Mouse (Mus musculus) CH12.LX (cell line): ENCODE results near the gene Ppm1n. TPM values are rescaled to one million over a fixed set of nuclear protein-coding genes. Genes with fewer than 3 reads are reported as not detected.

Experiments used
- DNase-seq: peaks from one replicate; pipeline ENCODE4 v3.0.0-alpha.2; 2013; ENCODE audit errors: extremely low read depth
- H3K27ac ChIP-seq: 2 replicates; pipeline ENCODE4 v1.5.1; 2012; ENCODE audit warnings: low read depth, mild to moderate bottlenecking, control low read depth, moderate library complexity; ENCODE audit not compliant: insufficient read depth
- H3K27me3 ChIP-seq: replicated peaks from 2 replicates; pipeline ENCODE3; 2012; ENCODE audit warnings: inconsistent platforms
- H3K36me3 ChIP-seq, 2 experiments: replicated peaks in 1 of 2; 2 replicates each; pipeline versions ENCODE3 to v1.6.1; 2012; ENCODE audit warnings: inconsistent platforms in 1 of 2, low read length in 1 of 2, mild to moderate bottlenecking in 1 of 2, mixed read lengths in 1 of 2, moderate library complexity in 1 of 2; ENCODE audit not compliant: control insufficient read depth in 1 of 2, insufficient read depth in 1 of 2
- H3K4me1 ChIP-seq, 2 experiments: 2 replicates each; pipeline ENCODE4 v1.6.1; 2012; ENCODE audit warnings: inconsistent platforms in 1 of 2, moderate library complexity in 1 of 2; ENCODE audit not compliant: insufficient read depth in 2 of 2, control insufficient read depth in 1 of 2
- H3K4me2 ChIP-seq: 2 replicates; pipeline ENCODE4 v1.6.1; 2012; ENCODE audit warnings: low read depth, mild to moderate bottlenecking, control low read depth; ENCODE audit not compliant: poor library complexity, insufficient read depth, severe bottlenecking
- H3K4me3 ChIP-seq, 3 experiments: fragments of 150-350 bp in 1 of 3; sonication (generic) in 1 of 3; replicated peaks in 1 of 3; 2 replicates each; pipeline versions ENCODE3 to v1.5.1; 2011 to 2012; ENCODE audit warnings: low read depth in 2 of 3, low read length in 2 of 3, mild to moderate bottlenecking in 2 of 3, moderate library complexity in 2 of 3, control low read depth in 1 of 3, improper control_type of control experiment in 1 of 3, inconsistent platforms in 1 of 3, mixed read lengths in 1 of 3; ENCODE audit not compliant: poor library complexity in 1 of 3
- H3K79me2 ChIP-seq: replicated peaks from 2 replicates; pipeline ENCODE4 v1.6.1; 2012; ENCODE audit warnings: mild to moderate bottlenecking, moderate library complexity; ENCODE audit not compliant: control insufficient read depth, poor library complexity, insufficient read depth, severe bottlenecking; ENCODE audit errors: extremely low read depth
- H3K9ac ChIP-seq: 2 replicates; pipeline ENCODE4 v1.6.1; 2012; ENCODE audit warnings: low read depth, mild to moderate bottlenecking, control low read depth, moderate library complexity; ENCODE audit not compliant: insufficient read depth
- H3K9me3 ChIP-seq: replicated peaks from 2 replicates; pipeline ENCODE3; 2012; ENCODE audit warnings: low read length, inconsistent platforms, mixed read lengths
- BHLHE40 ChIP-seq: IDR thresholded peaks from 2 replicates; pipeline ENCODE4 v1.6.1; 2011; ENCODE audit warnings: mild to moderate bottlenecking, low read depth, low read length, improper control_type of control experiment
- EP300 ChIP-seq: IDR thresholded peaks from 2 replicates; pipeline ENCODE4 v1.6.1; 2011; ENCODE audit warnings: low read length, improper control_type of control experiment
- JUN ChIP-seq: IDR thresholded peaks from 2 replicates; pipeline ENCODE4 v1.6.1; 2011; ENCODE audit warnings: low read depth, mild to moderate bottlenecking, low read length, improper control_type of control experiment, moderate library complexity; ENCODE audit not compliant: insufficient read depth
- JUND ChIP-seq: conservative IDR thresholded peaks from 2 replicates; pipeline ENCODE4 v1.6.1; 2011; ENCODE audit warnings: low read depth, low read length, improper control_type of control experiment
- KAT2A ChIP-seq: IDR thresholded peaks from 2 replicates; pipeline ENCODE4 v1.6.1; 2012; ENCODE audit warnings: low read length, improper control_type of control experiment, inconsistent platforms; ENCODE audit not compliant: insufficient replicate concordance
- MAFK ChIP-seq: IDR thresholded peaks from 2 replicates; pipeline ENCODE4 v1.6.1; 2011; ENCODE audit warnings: low read length, improper control_type of control experiment; ENCODE audit not compliant: insufficient replicate concordance
- MAX ChIP-seq: IDR thresholded peaks from 2 replicates; pipeline ENCODE4 v1.6.1; 2011; ENCODE audit warnings: low read length, improper control_type of control experiment
- MAZ ChIP-seq: IDR thresholded peaks from 2 replicates; pipeline ENCODE4 v1.6.1; 2012; ENCODE audit warnings: low read depth, mild to moderate bottlenecking, inconsistent platforms, low read length, improper control_type of control experiment, moderate library complexity
- MEF2A ChIP-seq: IDR thresholded peaks from 2 replicates; pipeline ENCODE4 v1.6.1; 2014; ENCODE audit warnings: low read depth, mild to moderate bottlenecking, inconsistent platforms, low read length, improper control_type of control experiment, borderline replicate concordance
- MXI1 ChIP-seq: IDR thresholded peaks from 2 replicates; pipeline ENCODE4 v1.6.1; 2011; ENCODE audit warnings: mild to moderate bottlenecking, low read depth, low read length, improper control_type of control experiment
- MYC ChIP-seq: IDR thresholded peaks from 2 replicates; pipeline ENCODE4 v1.6.1; 2011; ENCODE audit warnings: low read depth, mild to moderate bottlenecking, improper control_type of control experiment, low read length
- NELFE ChIP-seq: IDR thresholded peaks from 2 replicates; pipeline ENCODE4 v1.6.1; 2011; ENCODE audit warnings: low read depth, low read length, improper control_type of control experiment
- PAX5 ChIP-seq: IDR thresholded peaks from 2 replicates; pipeline ENCODE4 v1.6.1; 2012; ENCODE audit warnings: low read length, inconsistent platforms, mixed read lengths
- RAD21 ChIP-seq: IDR thresholded peaks from 2 replicates; pipeline ENCODE4 v1.6.1; 2011; ENCODE audit warnings: low read depth, mild to moderate bottlenecking, low read length, improper control_type of control experiment, moderate library complexity
- SIN3A ChIP-seq: IDR thresholded peaks from 2 replicates; pipeline ENCODE4 v1.6.1; 2012; ENCODE audit warnings: low read length, improper control_type of control experiment, inconsistent platforms
- TCF12 ChIP-seq: IDR thresholded peaks from 2 replicates; pipeline ENCODE4 v1.6.1; 2014; ENCODE audit warnings: low read depth, mild to moderate bottlenecking, inconsistent platforms, low read length, improper control_type of control experiment
- UBTF ChIP-seq: IDR thresholded peaks from 2 replicates; pipeline ENCODE4 v1.6.1; 2012; ENCODE audit warnings: low read depth, mild to moderate bottlenecking, inconsistent platforms, low read length, improper control_type of control experiment, moderate library complexity
- USF1 ChIP-seq: IDR thresholded peaks from 2 replicates; pipeline ENCODE4 v1.6.1; 2014; ENCODE audit warnings: low read depth, mild to moderate bottlenecking, inconsistent platforms, low read length, improper control_type of control experiment
- USF2 ChIP-seq: conservative IDR thresholded peaks from 2 replicates; pipeline ENCODE4 v1.6.1; 2011; ENCODE audit warnings: low read depth, low read length, improper control_type of control experiment
- ZC3H11A ChIP-seq: IDR thresholded peaks from 2 replicates; pipeline ENCODE4 v1.6.1; 2012; ENCODE audit warnings: low read depth, mild to moderate bottlenecking, inconsistent platforms, low read length, improper control_type of control experiment
- ZKSCAN1 ChIP-seq: IDR thresholded peaks from 2 replicates; pipeline ENCODE4 v1.6.1; 2012; ENCODE audit warnings: low read depth, inconsistent platforms, low read length, improper control_type of control experiment, borderline replicate concordance
- ZNF384 ChIP-seq: IDR thresholded peaks from 2 replicates; pipeline ENCODE4 v1.6.1; 2012; ENCODE audit warnings: low read depth, low read length, improper control_type of control experiment, inconsistent platforms
- dilution Hi-C: fragments of 300-500 bp; cut with MboI; formaldehyde crosslinking; loops from 2 replicates; pipeline ENCODE4 v1.14.3; 2020; ENCODE audit warnings: low sequenced_read_pairs; ENCODE audit not compliant: extremely low pct_unique_long_range_greater_than_20kb, extremely low pct_ligation_motif_present
- in situ Hi-C: fragments of 300-500 bp; cut with MboI; formaldehyde crosslinking; loops from 3 replicates; pipeline ENCODE4 v1.14.3; 2019; ENCODE audit warnings: low sequenced_read_pairs, low pct_ligation_motif_present, low pct_unique_long_range_greater_than_20kb, mixed read lengths
- polyA plus RNA-seq: library from polyadenylated mRNA; unstranded; fragments of >175 nt; gene quantifications from 2 replicates; pipeline ENCODE4 v1.2.1, GENCODE M21; 2012; ENCODE audit warnings: low read depth; ENCODE audit not compliant: insufficient read length
- total RNA-seq, 2 experiments: library from RNA; depleted of rRNA; stranded (reverse); fragments of 300-350 nt in 1 of 2; fragments of >200 nt in 1 of 2; gene quantifications; 2 replicates each; pipeline ENCODE4 v1.2.3; 2012 to 2014

The Ppm1n gene
- total and polyA plus RNA-seq, 3 experiments, result not detected

DNA sequence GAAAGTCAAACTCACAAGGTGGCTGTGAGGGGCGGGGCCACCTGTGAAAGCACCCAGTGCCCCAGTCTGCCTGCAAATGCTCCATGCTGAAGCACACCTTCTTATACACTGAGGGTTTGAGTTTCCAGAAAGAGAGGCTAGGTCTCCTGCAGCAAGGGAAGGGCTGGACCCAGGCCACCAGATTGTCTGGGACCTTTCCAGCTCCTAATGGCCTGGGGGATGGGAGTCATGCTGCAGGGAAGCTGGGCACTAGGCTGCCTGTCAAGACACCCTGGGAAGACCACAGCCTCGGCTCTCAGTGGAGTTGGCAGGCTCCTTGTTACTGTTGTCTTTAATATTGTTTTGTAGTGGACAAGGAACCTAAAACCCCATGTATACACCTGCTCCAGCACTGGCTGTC, 43.5 kb downstream of the Ppm1n start:
- in situ Hi-C loops (no loop called here), dilution Hi-C loops (no loop called here)
- Histone ChIP-seq H3K27me3 (no peaks in the 10 kb centered on the region), H3K9ac (no peak overlapping the region), H3K4me1 (peaks cover 0 to 20% of the 10 kb centered on the region in 2 experiments; a peak in 2 of 4 replicates), H3K79me2 (peaks cover 3% of the 10 kb centered on the region), H3K4me2 (no peak overlapping the region), H3K9me3 (no peaks in the 10 kb centered on the region), H3K4me3 (no peak overlapping the region), H3K27ac (no peak overlapping the region), H3K36me3 (peaks cover 0 to 51% of the 10 kb centered on the region in 2 experiments)
- no peak for DNase-seq
- TF ChIP-seq MAZ (no peak), RAD21 (no peak), ZNF384 (no peak), MYC (no peak), MAX (no peak), ZKSCAN1 (no peak), BHLHE40 (no peak), NELFE (no peak), PAX5 (no peak), UBTF (no peak), MXI1 (no peak), USF2 (no peak), MAFK (no peak), MEF2A (no peak), ZC3H11A (no peak), EP300 (no peak)

GRCm38 (mm10) chr7:19235092-19235671, 44.7 kb downstream of the Ppm1n start:
- H3K27me3 ChIP-seq, result no peaks in the 10 kb centered on the region
- no peak overlapping the region for H3K4me3 ChIP-seq
- dilution Hi-C loops, result no loop called here
- DNase-seq, result no peak
- peaks cover 0 to 54% of the 10 kb centered on the region in 2 experiments for H3K36me3 ChIP-seq
- H3K9ac ChIP-seq, result no peak overlapping the region
- TF ChIP-seq MEF2A (no peak), TCF12 (no peak), MAZ (no peak), JUN (no peak), SIN3A (no peak), MAFK (no peak), JUND (no peak), USF1 (no peak), KAT2A (no peak)
- H3K27ac ChIP-seq, result no peak overlapping the region; the same call in 1 of the 2 replicates
- peaks cover 0 to 31% of the 10 kb centered on the region in 2 experiments; a peak in 2 of 4 replicates for H3K4me1 ChIP-seq
- H3K9me3 ChIP-seq, result no peaks in the 10 kb centered on the region
- H3K79me2 ChIP-seq, result peaks cover 3% of the 10 kb centered on the region
- in situ Hi-C loops, result no loop called here
- no peak overlapping the region for H3K4me2 ChIP-seq
